Mouse (Mus musculus) lung, embryonic 15.5 days (tissue): ENCODE measurements around the gene Gm7929. TPM values are rescaled to one million over a fixed set of nuclear protein-coding genes. Genes with fewer than 3 reads are reported as not detected.
"Not testable (repeated sequence)": the region's sequence is repeated elsewhere in the genome, so short reads cannot be mapped to it uniquely, and the experiment has no call there.

Experiments
- ATAC-seq: fragments of 200-750 bp; cut with Nextera tagmentation; 2 replicates; pipeline ENCODE4 v1.8.0; 2017; ENCODE audit warnings: moderate number of reproducible peaks, borderline replicate concordance; ENCODE audit not compliant: low FRiP score, low TSS enrichment; ENCODE audit errors: extremely low read depth
- H3K27ac ChIP-seq: fragments of 300-500 bp; sonication (generic); 2 replicates; pipeline ENCODE4 v1.5.1; 2015; ENCODE audit warnings: moderate library complexity, mild to moderate bottlenecking, inconsistent platforms
- H3K27me3 ChIP-seq: fragments of 300-500 bp; sonication (generic); 2 replicates; pipeline ENCODE4 v1.6.1; 2015; ENCODE audit warnings: inconsistent platforms
- H3K36me3 ChIP-seq: fragments of 300-500 bp; sonication (generic); 2 replicates; pipeline ENCODE4 v1.6.1; 2015; ENCODE audit warnings: inconsistent platforms
- H3K4me1 ChIP-seq: fragments of 300-500 bp; sonication (generic); 2 replicates; pipeline ENCODE4 v1.6.1; 2015; ENCODE audit warnings: inconsistent platforms
- H3K4me2 ChIP-seq: fragments of 300-500 bp; sonication (generic); 2 replicates; pipeline ENCODE4 v1.6.1; 2015; ENCODE audit warnings: inconsistent platforms, mild to moderate bottlenecking, moderate library complexity
- H3K4me3 ChIP-seq: fragments of 300-500 bp; sonication (generic); 2 replicates; pipeline ENCODE4 v1.5.1; 2015; ENCODE audit warnings: mild to moderate bottlenecking, inconsistent platforms
- H3K9ac ChIP-seq: fragments of 300-500 bp; sonication (generic); 2 replicates; pipeline ENCODE4 v1.6.1; 2015; ENCODE audit warnings: inconsistent platforms
- H3K9me3 ChIP-seq: fragments of 300-500 bp; sonication (generic); 2 replicates; pipeline ENCODE4 v1.6.1; 2016; ENCODE audit warnings: inconsistent platforms
- WGBS: fragments of 180-500 bp; shearing (Covaris S2); methylation state at CpG from one replicate; pipeline ENCODE4 v1.1.7; 2015; 5-methylcytosine and 5-hydroxymethylcytosine counted together
- polyA plus RNA-seq: library from polyadenylated mRNA; unstranded; fragments of >200 nt; fragmentation: Nextera tagmentation; extraction: Ambion mirVana; gene quantifications from 2 replicates; pipeline ENCODE4 v1.2.1, GENCODE M21; 2015

Gene Gm7929
- polyA plus RNA-seq = not detected in 2 replicates

DNA sequence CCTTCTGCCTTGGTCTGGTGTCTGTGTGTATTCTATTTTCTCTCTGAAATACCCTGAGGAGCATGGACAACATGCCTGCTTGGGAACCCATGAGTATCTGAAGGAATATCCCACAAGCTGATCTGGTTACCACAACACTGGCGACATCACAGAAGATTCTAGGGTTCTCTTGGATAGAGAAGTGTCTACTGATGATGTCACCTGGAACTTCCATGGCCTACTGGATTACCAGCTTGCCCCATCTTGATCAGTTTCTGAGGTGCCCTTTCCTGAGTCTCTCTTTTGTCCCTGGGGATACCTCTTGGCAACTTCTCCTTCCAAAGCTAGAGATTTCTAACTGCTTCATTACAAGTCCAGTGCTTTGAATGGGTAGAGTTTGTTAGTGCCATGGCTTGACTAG lies at the start of gene Gm7929:
Gene Gm7929, minus strand, starts transcription at position 101 of the 400 bp plus-strand sequence.
- H3K36me3 ChIP-seq, H3K9ac ChIP-seq, H3K27ac ChIP-seq, ATAC-seq, H3K4me3 ChIP-seq, H3K27me3 ChIP-seq, H3K4me2 ChIP-seq, H3K9me3 ChIP-seq, H3K4me1 ChIP-seq: not testable (repeated sequence)
- WGBS = 82% methylated on average over 1 of the region's 1 CpGs

DNA sequence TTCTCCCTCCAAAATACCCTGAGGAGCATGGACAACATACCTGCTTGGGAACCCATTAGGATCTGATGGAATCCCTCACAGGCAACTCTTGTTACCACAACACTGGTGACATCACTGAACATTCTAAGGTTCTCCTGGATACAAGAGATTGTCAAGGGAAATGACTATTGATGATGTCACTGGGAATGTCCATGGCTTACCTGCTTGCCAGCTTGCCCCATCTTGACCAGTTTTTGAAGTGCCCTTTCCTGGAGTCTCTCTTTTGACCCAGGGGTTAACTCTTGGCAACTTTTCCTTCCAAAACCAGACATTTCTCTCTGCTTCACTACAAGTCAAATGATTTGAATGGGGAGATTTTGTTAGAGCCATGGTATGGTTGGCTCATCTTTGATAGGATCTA lies 21.9 kb upstream of the Gm7929 start, which contains the start of gene Gm47189:
Gene Gm47189, minus strand, starts transcription at position 101 of the 400 bp plus-strand sequence.
- not testable (repeated sequence) for H3K4me2 ChIP-seq, H3K4me3 ChIP-seq, H3K27ac ChIP-seq, ATAC-seq, H3K4me1 ChIP-seq, H3K9me3 ChIP-seq, H3K36me3 ChIP-seq, H3K9ac ChIP-seq, H3K27me3 ChIP-seq

DNA sequence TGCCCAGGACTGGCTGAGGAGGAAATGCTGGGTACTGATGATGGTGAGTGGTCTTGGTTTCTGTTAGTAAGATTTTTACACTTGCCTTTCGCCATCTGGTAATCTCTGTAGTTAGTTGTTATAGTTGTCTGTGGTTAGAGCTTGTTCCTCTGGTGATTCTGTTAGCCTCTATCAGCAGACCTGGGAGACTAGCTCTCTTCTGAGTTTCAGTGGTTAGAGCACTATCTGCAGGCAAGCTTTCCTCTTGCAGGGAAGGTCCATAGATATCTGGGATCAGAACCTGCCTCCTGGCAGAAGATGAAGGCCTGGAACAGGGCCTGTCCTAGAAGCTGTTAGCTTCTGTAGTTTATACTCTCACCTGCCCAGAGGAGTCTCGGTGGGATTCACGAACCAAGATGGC lies 5.5 kb upstream of the Gm7929 start:
- H3K4me3 ChIP-seq, H3K27me3 ChIP-seq, H3K4me2 ChIP-seq, H3K36me3 ChIP-seq, H3K27ac ChIP-seq, H3K9ac ChIP-seq, H3K9me3 ChIP-seq, H3K4me1 ChIP-seq, ATAC-seq: not testable (repeated sequence)
- 63% methylated on average over 2 of the region's 3 CpGs for WGBS

DNA sequence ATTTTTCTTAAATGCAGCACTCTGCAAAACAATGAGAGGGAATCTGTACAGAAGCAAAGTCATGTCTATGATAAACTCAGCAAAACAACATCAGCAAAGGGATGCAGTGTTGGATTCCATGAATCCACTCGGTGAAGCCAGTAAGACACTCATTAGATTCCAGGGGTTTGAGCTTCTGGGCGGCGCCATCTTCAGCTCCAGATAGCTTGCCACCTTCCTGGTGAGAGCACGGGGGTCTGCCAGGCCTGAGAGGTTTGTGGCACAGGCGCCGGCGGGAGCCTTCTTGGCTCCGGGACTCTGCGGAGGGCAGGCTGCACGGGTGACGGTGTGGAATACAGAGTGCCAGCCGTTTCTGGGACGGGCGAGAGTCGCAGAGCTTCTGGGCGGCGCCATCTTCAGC lies 27.0 kb downstream of the Gm7929 start:
- H3K4me1 ChIP-seq, H3K4me3 ChIP-seq, ATAC-seq, H3K9me3 ChIP-seq, H3K36me3 ChIP-seq, H3K27me3 ChIP-seq, H3K27ac ChIP-seq, H3K4me2 ChIP-seq, H3K9ac ChIP-seq: not testable (repeated sequence)
- 64% methylated on average over 17 of the region's 17 CpGs for WGBS

DNA sequence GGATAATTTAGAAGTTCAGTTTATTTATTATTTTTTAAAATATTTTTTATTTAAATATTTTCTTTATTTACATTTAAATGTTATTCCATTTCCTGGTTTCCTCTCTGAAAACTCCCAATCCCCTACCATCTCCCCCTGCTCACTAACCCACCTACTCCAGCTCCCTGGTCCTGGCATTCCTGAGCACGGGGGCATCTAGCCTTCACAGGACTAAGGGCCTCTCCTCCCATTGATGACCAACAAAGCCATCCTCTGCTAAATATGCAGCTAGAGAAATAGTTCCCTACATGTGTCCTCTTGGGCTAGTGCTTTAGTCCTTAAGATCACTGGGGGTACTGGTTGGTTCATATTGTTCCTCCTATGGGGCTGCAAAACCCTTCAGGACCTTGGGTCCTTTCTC lies 33.2 kb downstream of the Gm7929 start:
- not testable (repeated sequence) for H3K9ac ChIP-seq, H3K4me3 ChIP-seq, H3K27me3 ChIP-seq, ATAC-seq, H3K4me1 ChIP-seq, H3K36me3 ChIP-seq, H3K4me2 ChIP-seq, H3K27ac ChIP-seq, H3K9me3 ChIP-seq
- 77% methylated on average over 1 of the region's 1 CpGs for WGBS

DNA sequence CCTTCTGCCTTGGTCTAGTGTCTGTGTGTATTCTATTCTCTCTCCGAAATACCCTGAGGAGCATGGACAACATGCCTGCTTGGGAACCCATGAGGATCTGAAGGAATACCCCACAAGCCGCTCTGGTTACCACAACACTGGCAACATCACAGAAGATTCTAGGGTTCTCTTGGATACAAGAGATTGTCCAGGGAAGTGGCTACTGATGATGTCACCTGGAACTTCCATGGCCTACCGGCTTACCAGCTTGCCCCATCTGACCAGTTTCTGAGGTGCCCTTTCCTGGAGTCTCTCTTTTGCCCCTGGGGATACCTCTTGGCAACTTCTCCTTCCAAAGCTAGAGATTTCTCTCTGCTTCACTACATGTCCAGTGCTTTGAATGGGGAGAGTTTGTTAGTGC lies 48.6 kb downstream of the Gm7929 start, which contains the start of gene Gm8068:
Gene Gm8068, minus strand, starts transcription at position 101 of the 400 bp plus-strand sequence.
- H3K36me3 ChIP-seq, ATAC-seq, H3K4me2 ChIP-seq, H3K4me1 ChIP-seq, H3K9me3 ChIP-seq, H3K27me3 ChIP-seq, H3K27ac ChIP-seq, H3K4me3 ChIP-seq, H3K9ac ChIP-seq: not testable (repeated sequence)
- no CpG with 5 or more reads among the region's 3 CpGs for WGBS

Other genes with a start within 250 kb of the Gm7929 start
- not detected in 2 replicates for gene Gm7970, start 195.0 kb downstream of the Gm7929 start, polyA plus RNA-seq
- not detected in 2 replicates for gene 1700049E17Rik2, start 177.4 kb downstream of the Gm7929 start, polyA plus RNA-seq
- not detected in 2 replicates for gene Gm3072, start 126.0 kb downstream of the Gm7929 start, polyA plus RNA-seq
- gene Gm3676, start 104.1 kb downstream of the Gm7929 start, polyA plus RNA-seq = not detected in 2 replicates
- not detected in 2 replicates for gene Gm8068, start 48.7 kb downstream of the Gm7929 start, polyA plus RNA-seq
- not detected in 2 replicates for gene Gm47189, start 21.8 kb upstream of the Gm7929 start, polyA plus RNA-seq
- gene Gm7980, start 156.7 kb upstream of the Gm7929 start, polyA plus RNA-seq = not detected in 2 replicates
- not detected in 2 replicates for gene 1700049E17Rik1, start 174.3 kb upstream of the Gm7929 start, polyA plus RNA-seq
- gene 1700024B05Rik, start 193.4 kb upstream of the Gm7929 start, polyA plus RNA-seq = not detected in 2 replicates
- gene Gm6401, start 217.3 kb upstream of the Gm7929 start, polyA plus RNA-seq = not detected in 2 replicates
- gene Gm3543, start 232.7 kb upstream of the Gm7929 start, polyA plus RNA-seq = not detected in 2 replicates